Comparison of ENCODE assay signal across 8 mouse cellular contexts in the genomic region with DNA sequence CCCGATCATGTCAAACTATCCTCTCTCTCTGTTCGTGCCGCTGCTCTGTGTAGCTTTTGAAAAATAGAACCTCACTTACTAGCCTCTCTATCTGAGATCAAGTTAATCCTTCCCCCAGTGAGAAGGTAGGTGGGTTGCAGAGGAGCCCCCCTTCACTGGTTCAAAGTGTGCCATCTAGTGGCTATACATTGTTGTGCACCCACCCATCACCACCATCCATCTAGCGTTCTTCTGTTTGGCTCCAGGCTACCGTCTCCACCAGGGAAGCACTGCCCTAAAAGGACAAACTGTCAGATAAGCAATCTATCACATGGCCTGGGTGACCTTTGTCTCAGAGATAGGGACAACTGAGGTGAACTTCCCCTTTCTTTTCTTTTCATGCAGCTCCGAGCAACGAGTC.
DNase-seq lines count a peak whose midpoint lies in the region; ATAC-seq and TF ChIP-seq lines count a peak whose summit lies in the region.

No protein-coding gene starts in this region.

- H3K27me3 ChIP-seq in forebrain, embryonic 15.5 days: no peaks in the 10 kb centered on the region
- H3K27me3 ChIP-seq in kidney, embryonic 15.5 days: no peaks in the 10 kb centered on the region
- no peaks in the 10 kb centered on the region for H3K27me3 ChIP-seq in midbrain, embryonic 14.5 days (ENCODE audit: control insufficient read depth, insufficient read depth, low read length)

- H3K9me3 ChIP-seq in forebrain, embryonic 15.5 days: no peaks in the 10 kb centered on the region
- no peaks in the 10 kb centered on the region for H3K9me3 ChIP-seq in kidney, embryonic 15.5 days (replicated peaks)
- no peaks in the 10 kb centered on the region for H3K9me3 ChIP-seq in midbrain, embryonic 14.5 days (ENCODE audit: control insufficient read depth, low read length)

- WGBS in forebrain, embryonic 15.5 days: 51% methylated on average over 7 of the region's 7 CpGs
- 47% methylated on average over 7 of the region's 7 CpGs for WGBS in kidney, embryonic 15.5 days
- 56% methylated on average over 7 of the region's 7 CpGs for WGBS in midbrain, embryonic 14.5 days

- no peak for TF ChIP-seq POLR2A in bone marrow macrophage, adult 2 months (IDR thresholded peaks at IDR 0.05; ENCODE audit: borderline replicate concordance, low read depth, low read length)

- peaks cover 10% of the 10 kb centered on the region for H3K36me3 ChIP-seq in forebrain, embryonic 15.5 days
- H3K36me3 ChIP-seq in kidney, embryonic 15.5 days: no peaks in the 10 kb centered on the region
- peaks cover 14% of the 10 kb centered on the region for H3K36me3 ChIP-seq in midbrain, embryonic 14.5 days (ENCODE audit: control insufficient read depth, insufficient read depth, low read length)

- H3K4me1 ChIP-seq in bone marrow macrophage, adult 2 months (ENCODE audit: control insufficient read depth, insufficient read depth, low read length): no peaks in the 10 kb centered on the region
- no peaks in the 10 kb centered on the region for H3K4me1 ChIP-seq in forebrain, embryonic 15.5 days
- H3K4me1 ChIP-seq in kidney, embryonic 15.5 days: peaks cover 6% of the 10 kb centered on the region
- H3K4me1 ChIP-seq in midbrain, embryonic 14.5 days (ENCODE audit: control insufficient read depth, insufficient read depth, low read length): no peaks in the 10 kb centered on the region

- H3K9ac ChIP-seq in forebrain, embryonic 15.5 days (replicated peaks): no peak overlapping the region
- H3K9ac ChIP-seq in kidney, embryonic 15.5 days: no peak overlapping the region
- H3K9ac ChIP-seq in midbrain, embryonic 14.5 days (replicated peaks; ENCODE audit: low read length): no peak overlapping the region

- peak; percentile 53 for TF ChIP-seq CTCF in bone marrow macrophage, adult 2 months (IDR thresholded peaks at IDR 0.05; ENCODE audit: low read depth, low read length)

- no peak overlapping the region for H3K4me2 ChIP-seq in forebrain, embryonic 15.5 days (replicated peaks)
- H3K4me2 ChIP-seq in kidney, embryonic 15.5 days: no peak overlapping the region
- H3K4me2 ChIP-seq in midbrain, embryonic 14.5 days (ENCODE audit: low read length): no peak overlapping the region

- H3K4me3 ChIP-seq in bone marrow macrophage, adult 2 months (ENCODE audit: insufficient read depth, low read length): no peak overlapping the region
- no peak overlapping the region for H3K4me3 ChIP-seq in forebrain, embryonic 15.5 days
- H3K4me3 ChIP-seq in kidney, embryonic 15.5 days (replicated peaks): no peak overlapping the region
- no peak overlapping the region for H3K4me3 ChIP-seq in midbrain, embryonic 14.5 days (replicated peaks; ENCODE audit: low read depth, low read length)

- peak; percentile 44 for DNase-seq in heart, adult 8-10 months (ENCODE audit: low spot score)
- DNase-seq in heart, adult 11 months: no peak
- peak; percentile 25 to 27 for DNase-seq in B cell, adult 2 months
- DNase-seq in midbrain, embryonic 14.5 days: peak; percentile 65

- peak; percentile 35; the same call in 1 of the 2 replicates for ATAC-seq in forebrain, embryonic 15.5 days (replicated peaks)
- ATAC-seq in kidney, embryonic 15.5 days (replicated peaks; ENCODE audit: low FRiP score): peak; percentile 43; the same call in 1 of the 2 replicates
- ATAC-seq in midbrain, embryonic 14.5 days (ENCODE audit: low FRiP score, low TSS enrichment): no peak
- no peak for ATAC-seq in activated CD4-positive, CD25-positive, alpha-beta regulatory T cell, adult 4 months

- H3K27ac ChIP-seq in bone marrow macrophage, adult 2 months (ENCODE audit: insufficient read depth, low read depth, low read length): no peak overlapping the region
- no peak overlapping the region for H3K27ac ChIP-seq in forebrain, embryonic 15.5 days (replicated peaks)
- no peak overlapping the region for H3K27ac ChIP-seq in kidney, embryonic 15.5 days
- H3K27ac ChIP-seq in midbrain, embryonic 14.5 days (replicated peaks; ENCODE audit: low read depth, low read length): no peak overlapping the region

Comparison
In these comparisons a context has a peak if more than half of its experiments do, and no peak if none do; other contexts are left out.
1. ATAC-seq: peak in forebrain, embryonic 15.5 days (single experiment) and kidney, embryonic 15.5 days (single experiment); none in midbrain, embryonic 14.5 days (single experiment) and activated CD4-positive, CD25-positive, alpha-beta regulatory T cell, adult 4 months (single experiment).